Mouse (Mus musculus) mesoderm, embryonic 11.5 days (tissue): ENCODE results near the gene Plekhg1.

Experiments
- DNase-seq: peaks from one replicate; pipeline ENCODE4 v3.0.0-alpha.2; 2012; ENCODE audit warnings: low read depth, low spot score

Gene Plekhg1

GRCm38 (mm10) chr10:3888510-3888909 is 148.3 kb downstream of the Plekhg1 start:
- no peak for DNase-seq

- DNase-seq, result peak; percentile 74
Measured at GRCm38 (mm10) chr10:3891381-3892263, 151.5 kb downstream of the Plekhg1 start.

- no peak for DNase-seq
Measured at GRCm38 (mm10) chr10:3892368-3892767, 152.2 kb downstream of the Plekhg1 start.

- DNase-seq, result no peak
Measured at GRCm38 (mm10) chr10:3898068-3898467, 157.9 kb downstream of the Plekhg1 start.

DNA sequence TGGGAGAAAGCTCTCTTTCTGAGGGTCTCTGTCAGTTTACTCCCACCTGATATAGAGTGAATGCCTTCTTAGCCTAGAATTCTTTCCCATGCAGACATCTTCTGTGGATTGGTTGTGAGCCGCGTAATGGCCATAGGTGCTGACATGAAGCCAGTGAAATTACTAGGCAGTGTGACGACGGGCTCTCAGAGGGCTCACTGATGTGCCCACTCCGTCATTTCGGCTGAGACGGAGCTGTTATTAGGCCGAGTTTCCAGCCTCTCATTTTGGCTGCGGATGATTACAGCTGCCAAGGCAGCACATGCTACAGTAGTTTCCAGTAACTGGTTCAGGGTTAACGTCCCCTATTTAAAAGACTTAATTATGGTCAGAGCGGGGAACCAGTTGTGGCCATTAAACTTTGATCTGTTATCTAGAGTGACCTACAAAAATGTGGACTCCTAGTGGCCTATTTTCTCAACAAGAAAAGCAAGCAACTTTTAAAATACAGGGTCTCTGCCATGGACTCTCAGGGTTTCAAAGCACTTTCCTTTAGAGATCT is 160.3 kb downstream of the Plekhg1 start:
- DNase-seq, result no peak

- DNase-seq, result no peak
Measured at GRCm38 (mm10) chr10:3905747-3906146, 165.6 kb downstream of the Plekhg1 start.

- DNase-seq, result no peak
Measured at GRCm38 (mm10) chr10:3914104-3914503, 173.9 kb downstream of the Plekhg1 start.

DNA sequence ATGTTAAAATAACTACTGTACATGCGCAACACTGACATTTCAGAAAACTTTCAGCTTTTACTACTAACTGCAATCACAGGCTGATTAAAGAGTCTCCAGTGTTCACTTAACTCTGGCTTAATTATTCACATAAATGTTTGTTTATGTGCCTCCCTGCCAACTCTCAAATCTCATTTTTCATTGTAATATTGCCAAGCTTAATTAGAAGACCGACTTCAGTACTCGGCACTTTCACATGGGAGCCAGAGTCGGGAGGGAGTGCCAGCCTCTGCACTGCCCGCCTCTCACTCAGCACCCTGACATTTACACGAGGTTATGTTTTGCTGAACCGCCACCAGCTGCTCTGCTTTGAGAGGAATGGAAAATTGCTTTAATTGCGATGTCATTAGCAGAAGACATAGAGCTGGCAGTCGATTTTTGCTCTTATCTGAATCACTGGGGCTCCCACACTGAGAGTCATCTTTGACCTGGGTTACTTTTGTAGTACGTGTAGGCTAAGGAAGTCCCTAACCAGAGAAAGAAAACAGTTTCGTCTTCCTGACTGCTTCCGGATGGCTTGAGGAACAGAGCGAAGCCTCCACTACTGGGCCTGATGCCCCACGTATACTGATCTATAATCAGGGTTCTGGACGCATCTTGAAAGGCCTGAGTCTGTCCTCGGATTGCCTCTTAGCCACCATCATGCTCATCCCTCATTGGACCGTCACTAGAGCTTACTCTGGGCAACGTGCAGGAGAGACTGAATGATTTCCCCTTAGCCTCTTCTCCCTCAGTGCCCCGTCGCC is 180.4 kb downstream of the Plekhg1 start:
- no peak for DNase-seq

GRCm38 (mm10) chr10:3928008-3928545 is 187.9 kb downstream of the Plekhg1 start:
- no peak for DNase-seq

- no peak for DNase-seq
Measured at GRCm38 (mm10) chr10:3931831-3932230, 191.7 kb downstream of the Plekhg1 start.

GRCm38 (mm10) chr10:3933311-3933940 is 193.3 kb downstream of the Plekhg1 start:
- DNase-seq, result no peak

- no peak for DNase-seq
Measured at GRCm38 (mm10) chr10:3936864-3937263, 196.7 kb downstream of the Plekhg1 start.

GRCm38 (mm10) chr10:3939895-3940595 is 199.9 kb downstream of the Plekhg1 start:
- DNase-seq, result no peak

DNA sequence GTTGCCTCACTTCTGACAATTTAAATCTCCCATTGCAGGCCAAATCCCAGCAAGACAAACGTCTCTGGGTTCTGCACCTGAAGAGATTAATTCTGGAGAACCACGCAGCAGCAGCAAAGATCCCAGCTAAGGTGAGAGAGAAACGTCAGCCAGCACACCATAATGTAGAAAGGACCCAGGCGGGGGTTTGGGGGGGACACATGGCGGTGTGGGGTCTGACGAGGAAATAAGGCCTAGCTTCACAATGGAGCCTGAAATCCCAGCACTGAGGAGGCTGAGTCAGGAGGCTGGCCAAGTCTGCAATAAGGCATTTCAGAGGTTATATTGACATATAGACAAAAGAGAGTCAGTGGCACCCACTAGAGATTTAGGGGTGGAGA is 200.4 kb downstream of the Plekhg1 start:
- DNase-seq, result no peak

DNA sequence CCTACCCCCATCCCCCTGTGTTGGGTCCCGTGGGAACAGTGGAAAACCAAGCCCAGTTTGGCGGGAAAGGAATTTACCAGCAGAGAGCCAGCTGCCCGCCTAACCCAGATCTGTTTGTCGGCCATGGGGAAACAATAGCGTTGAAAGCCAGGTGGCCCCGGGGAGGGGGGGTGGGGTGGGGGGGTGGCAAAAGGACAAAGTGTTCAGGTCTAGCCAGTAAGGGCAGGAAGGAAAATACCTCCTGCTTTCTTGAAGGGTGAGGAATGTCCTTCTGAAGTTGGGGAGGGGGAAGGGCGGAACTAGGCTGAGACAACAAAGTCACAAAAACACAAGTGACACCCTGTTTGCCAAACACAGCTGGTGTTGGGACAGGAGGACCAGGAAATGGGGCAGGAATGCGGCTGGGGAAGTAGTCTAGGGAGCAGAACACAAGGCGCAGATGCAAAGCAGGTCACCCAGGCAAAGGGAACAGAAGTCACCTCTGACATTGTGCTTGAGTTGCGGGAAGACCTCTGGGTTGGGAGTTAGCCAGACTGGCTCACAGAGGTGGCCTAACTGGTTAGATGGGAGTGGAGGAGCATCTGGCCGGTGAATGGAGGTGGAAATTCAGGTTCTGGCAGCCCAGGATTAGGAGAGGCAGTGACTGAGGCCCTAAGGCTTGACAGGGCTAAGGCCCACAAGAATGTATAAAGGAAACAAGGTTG is 201.0 kb downstream of the Plekhg1 start:
- peak; percentile 52 for DNase-seq

GRCm38 (mm10) chr10:3942289-3942688 is 202.1 kb downstream of the Plekhg1 start:
- DNase-seq, result no peak

GRCm38 (mm10) chr10:3943492-3944395 is 203.6 kb downstream of the Plekhg1 start:
- peak; percentile 85 for DNase-seq

DNA sequence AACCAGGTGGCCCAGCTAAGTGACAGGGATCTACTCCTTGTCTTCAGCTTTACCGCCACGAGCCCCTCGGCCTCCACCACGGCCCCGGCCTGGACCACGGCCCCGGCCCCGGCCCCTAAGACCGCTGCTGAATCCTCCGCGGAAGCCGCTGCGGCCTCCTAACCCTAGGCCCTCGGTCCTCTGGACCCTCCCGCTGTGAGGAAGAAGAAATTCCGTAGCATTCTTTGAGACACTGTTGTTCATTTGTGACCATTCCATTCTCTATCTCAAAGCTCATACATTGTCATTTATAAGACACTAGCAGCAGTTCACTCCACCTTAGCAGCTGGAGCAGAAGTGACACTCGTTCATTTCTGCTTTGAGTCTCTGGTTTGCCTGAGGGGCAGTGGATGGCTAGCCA is 206.7 kb downstream of the Plekhg1 start:
- no peak for DNase-seq

DNA sequence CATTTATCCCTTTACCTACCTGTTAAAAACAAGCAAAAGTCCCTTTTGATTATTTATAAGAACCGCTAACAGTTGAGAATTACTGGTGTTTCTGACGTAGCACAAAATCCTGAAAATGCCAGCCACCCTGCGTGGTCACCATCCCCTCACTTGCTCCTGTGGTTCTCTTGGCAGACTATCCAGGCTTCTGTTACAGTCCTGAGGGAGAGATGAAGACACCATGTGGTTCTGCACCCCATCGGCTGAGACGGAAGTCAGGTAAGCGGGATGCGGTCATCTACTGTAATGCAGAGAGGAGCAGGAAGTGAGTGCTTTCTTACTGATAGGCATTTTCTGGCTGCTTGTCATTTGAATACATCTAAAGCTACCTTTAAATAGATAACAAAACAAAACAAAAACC is 207.2 kb downstream of the Plekhg1 start:
- DNase-seq, result no peak
